Mouse (Mus musculus) stomach, embryonic 14.5 days (tissue): ENCODE results near the gene Vmn1r221. TPM values are rescaled to one million over a fixed set of nuclear protein-coding genes. Genes with fewer than 3 reads are reported as not detected.

ENCODE experiments used
- ATAC-seq: fragments of 200-750 bp; cut with Nextera tagmentation; 2 replicates; pipeline ENCODE4 v1.8.0; 2017; ENCODE audit warnings: low read depth, moderate TSS enrichment; ENCODE audit not compliant: insufficient number of reproducible peaks, insufficient read depth, low FRiP score
- H3K27ac ChIP-seq: fragments of 300-500 bp; sonication (generic); 2 replicates; pipeline ENCODE4 v1.5.1; 2014; ENCODE audit warnings: mild to moderate bottlenecking, low read length, moderate library complexity, mixed read lengths
- H3K27me3 ChIP-seq: fragments of 300-500 bp; sonication (generic); 2 replicates; pipeline ENCODE4 v1.6.1; 2014; ENCODE audit warnings: low read length, control low read depth, mixed read lengths; ENCODE audit not compliant: control insufficient read depth, insufficient read depth
- H3K36me3 ChIP-seq: fragments of 300-500 bp; sonication (generic); 2 replicates; pipeline ENCODE4 v1.6.1; 2014; ENCODE audit warnings: mild to moderate bottlenecking, control low read depth, low read length, moderate library complexity, mixed read lengths; ENCODE audit not compliant: control insufficient read depth, insufficient read depth
- H3K4me1 ChIP-seq: fragments of 300-500 bp; sonication (generic); 2 replicates; pipeline ENCODE4 v1.6.1; 2014; ENCODE audit warnings: low read length, control low read depth, mixed read lengths; ENCODE audit not compliant: control insufficient read depth, insufficient read depth
- H3K4me2 ChIP-seq: fragments of 300-500 bp; sonication (generic); replicated peaks from 2 replicates; pipeline ENCODE4 v1.6.1; 2014; ENCODE audit warnings: low read depth, low read length, control low read depth
- H3K4me3 ChIP-seq: fragments of 300-500 bp; sonication (generic); 2 replicates; pipeline ENCODE4 v1.5.1; 2014; ENCODE audit warnings: low read depth, low read length, control low read depth
- H3K9ac ChIP-seq: fragments of 300-500 bp; sonication (generic); replicated peaks from 2 replicates; pipeline ENCODE4 v1.6.1; 2014; ENCODE audit warnings: low read depth, mild to moderate bottlenecking, control low read depth, low read length, moderate library complexity, mixed read lengths
- H3K9me3 ChIP-seq: fragments of 300-500 bp; sonication (generic); 2 replicates; pipeline ENCODE4 v1.6.1; 2016; ENCODE audit warnings: low read depth, low read length, control low read depth; ENCODE audit not compliant: control insufficient read depth
- WGBS: fragments of 180-500 bp; shearing (Covaris S2); extraction: QIAGEN DNeasy Blood & Tissue Kit; methylation state at CpG from one replicate; pipeline ENCODE4 v1.1.7; 2014; 5-methylcytosine and 5-hydroxymethylcytosine counted together
- polyA plus RNA-seq: library from polyadenylated mRNA; unstranded; fragments of >200 nt; fragmentation: Nextera tagmentation; extraction: Ambion mirVana; gene quantifications from 2 replicates; pipeline ENCODE4 v1.2.1, GENCODE M21; 2014

Gene Vmn1r221
- polyA plus RNA-seq, 1 experiment from 2014 or later, result not detected

DNA sequence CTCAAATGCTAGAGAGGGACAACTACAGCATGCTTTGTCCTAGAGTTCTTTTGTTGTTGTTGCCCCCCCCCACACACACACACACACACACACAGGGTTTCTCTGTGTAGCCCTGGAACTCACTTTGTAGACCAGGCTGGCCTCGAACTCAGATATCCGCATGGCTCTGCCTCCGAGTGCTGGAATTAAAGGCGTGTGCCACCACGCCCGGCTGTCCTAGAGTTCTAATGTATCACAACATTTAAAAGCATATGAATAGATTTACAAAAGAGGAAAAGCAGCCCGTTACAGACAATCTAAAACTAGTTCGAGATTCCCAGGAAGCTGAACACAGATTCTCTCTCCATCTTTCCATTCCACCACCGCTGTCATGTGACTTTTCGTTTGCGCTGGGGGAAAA lies 55.8 kb downstream of the Vmn1r221 start:
- 28% methylated on average over 11 of the region's 11 CpGs for WGBS
- Histone ChIP-seq H3K27ac (no peak overlapping the region), H3K4me3 (peak overlapping the region; percentile 24), H3K9me3 (no peaks in the 10 kb centered on the region), H3K9ac (no peak overlapping the region), H3K4me2 (peak overlapping the region; percentile 42), H3K4me1 (no peaks in the 10 kb centered on the region), H3K27me3 (no peaks in the 10 kb centered on the region), H3K36me3 (no peaks in the 10 kb centered on the region)
- no peak for ATAC-seq

DNA sequence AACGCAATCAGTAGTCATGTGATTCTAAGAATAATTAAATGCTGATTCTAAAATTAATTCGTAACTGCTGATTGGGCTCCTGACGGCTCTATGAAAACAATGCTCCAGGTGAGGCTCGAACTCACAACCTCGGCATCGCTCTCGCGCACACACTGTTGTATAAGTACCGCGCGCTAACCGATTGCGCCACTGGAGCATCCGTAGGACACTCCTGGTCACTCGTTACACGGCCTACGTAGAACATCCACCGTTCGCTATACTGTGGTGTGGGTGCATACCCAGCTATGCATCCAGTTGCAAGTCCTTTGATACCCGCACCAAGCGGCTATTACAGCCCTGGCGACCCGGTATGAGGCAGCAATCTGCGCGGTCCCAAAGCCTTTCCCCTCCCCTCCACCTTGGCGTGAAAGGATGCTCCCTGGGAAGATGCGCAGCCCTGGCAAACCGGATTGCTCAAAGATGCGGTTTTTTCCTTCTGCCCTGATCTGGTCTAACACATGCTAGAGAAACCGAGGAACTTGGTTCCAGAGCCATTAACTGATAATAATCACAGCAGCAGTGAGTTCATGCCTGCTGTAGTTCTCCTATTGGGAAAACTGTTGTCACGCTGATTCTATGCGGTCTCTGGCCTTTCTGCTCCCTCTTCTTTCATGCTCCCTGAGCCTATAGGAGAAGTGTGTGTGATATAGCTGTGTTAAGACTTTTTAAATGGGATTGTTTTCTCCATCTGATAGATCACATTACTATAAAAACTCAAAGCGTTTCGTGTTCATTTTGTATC lies 56.6 kb downstream of the Vmn1r221 start:
- Histone ChIP-seq H3K27me3 (no peaks in the 10 kb centered on the region), H3K4me3 (peak overlapping the region; percentile 24), H3K9ac (no peak overlapping the region), H3K4me2 (peak overlapping the region; percentile 42), H3K27ac (no peak overlapping the region), H3K36me3 (no peaks in the 10 kb centered on the region), H3K4me1 (no peaks in the 10 kb centered on the region), H3K9me3 (no peaks in the 10 kb centered on the region)
- 3% methylated on average over 34 of the region's 34 CpGs for WGBS
- ATAC-seq, result peak; percentile 42; the same call in 1 of the 2 replicates

Other genes starting within 250 kb of the Vmn1r221 start
- gene Vmn1r213, start 206.5 kb upstream of the Vmn1r221 start, polyA plus RNA-seq, result not detected in 2 replicates
- gene Vmn1r214, start 183.7 kb upstream of the Vmn1r221 start, polyA plus RNA-seq, result not detected in 2 replicates
- not detected in 2 replicates for gene Vmn1r215, start 146.1 kb upstream of the Vmn1r221 start, polyA plus RNA-seq
- gene Vmn1r217, start 95.9 kb upstream of the Vmn1r221 start, polyA plus RNA-seq, result not detected in 2 replicates
- gene Vmn1r218, start 81.0 kb upstream of the Vmn1r221 start, polyA plus RNA-seq, result not detected in 2 replicates
- not detected in 2 replicates for gene Vmn1r219, start 54.8 kb upstream of the Vmn1r221 start, polyA plus RNA-seq
- not detected in 2 replicates for gene Vmn1r220, start 26.2 kb upstream of the Vmn1r221 start, polyA plus RNA-seq
- gene Vmn1r222, start 21.8 kb downstream of the Vmn1r221 start, polyA plus RNA-seq, result not detected in 2 replicates
- not detected in 2 replicates for gene Vmn1r223, start 33.0 kb downstream of the Vmn1r221 start, polyA plus RNA-seq
- 44.3 and 49.8 TPM in 2 replicates for gene Zfp322a, start 155.1 kb downstream of the Vmn1r221 start, polyA plus RNA-seq
- 12.0 and 12.4 TPM in 2 replicates for gene Abt1, start 209.7 kb downstream of the Vmn1r221 start, polyA plus RNA-seq